Mouse (Mus musculus) hindbrain, embryonic 16.5 days (tissue): ENCODE measurements around the gene Rwdd4a. TPM values are rescaled to one million over a fixed set of nuclear protein-coding genes. Genes with fewer than 3 reads are reported as not detected.

Experiments
- ATAC-seq: fragments of 200-750 bp; cut with Nextera tagmentation; 2 replicates; pipeline ENCODE4 v1.8.0; 2017; ENCODE audit warnings: moderate TSS enrichment, moderate library complexity
- H3K27ac ChIP-seq: fragments of 300-500 bp; sonication (generic); 2 replicates; pipeline ENCODE4 v1.5.1; 2014; ENCODE audit warnings: low read depth, mild to moderate bottlenecking, control low read depth, low read length, moderate library complexity
- H3K27me3 ChIP-seq: fragments of 300-500 bp; sonication (generic); replicated peaks from 2 replicates; pipeline ENCODE4 v1.6.1; 2014; ENCODE audit warnings: low read length; ENCODE audit not compliant: control insufficient read depth, insufficient read depth
- H3K36me3 ChIP-seq: fragments of 300-500 bp; sonication (generic); 2 replicates; pipeline ENCODE4 v1.6.1; 2014; ENCODE audit warnings: mild to moderate bottlenecking, low read length, moderate library complexity, mixed read lengths; ENCODE audit not compliant: control insufficient read depth, insufficient read depth
- H3K4me1 ChIP-seq: fragments of 300-500 bp; sonication (generic); 2 replicates; pipeline ENCODE4 v1.6.1; 2014; ENCODE audit warnings: low read depth, low read length; ENCODE audit not compliant: control insufficient read depth, insufficient read depth
- H3K4me2 ChIP-seq: fragments of 300-500 bp; sonication (generic); 2 replicates; pipeline ENCODE4 v1.6.1; 2014; ENCODE audit warnings: mild to moderate bottlenecking, low read length, control low read depth, moderate library complexity
- H3K4me3 ChIP-seq: fragments of 300-500 bp; sonication (generic); 2 replicates; pipeline ENCODE4 v1.5.1; 2014; ENCODE audit warnings: mild to moderate bottlenecking, low read length, control low read depth, moderate library complexity
- H3K9ac ChIP-seq: fragments of 300-500 bp; sonication (generic); 2 replicates; pipeline ENCODE4 v1.6.1; 2014; ENCODE audit warnings: low read depth, mild to moderate bottlenecking, control low read depth, low read length, moderate library complexity
- H3K9me3 ChIP-seq: fragments of 300-500 bp; sonication (generic); 2 replicates; pipeline ENCODE4 v1.6.1; 2014; ENCODE audit warnings: mild to moderate bottlenecking, low read length, moderate library complexity; ENCODE audit not compliant: control insufficient read depth
- WGBS: fragments of 180-500 bp; shearing (Covaris S2); extraction: QIAGEN DNeasy Blood & Tissue Kit; methylation state at CpG from one replicate; pipeline ENCODE4 v1.1.7; 2014; 5-methylcytosine and 5-hydroxymethylcytosine counted together
- polyA plus RNA-seq: library from polyadenylated mRNA; unstranded; fragments of >200 nt; fragmentation: Nextera tagmentation; extraction: Ambion mirVana; gene quantifications from 2 replicates; pipeline ENCODE4 v1.2.1, GENCODE M21; 2015

Rwdd4a gene
- polyA plus RNA-seq, result 25.9 and 31.6 TPM in 2 replicates

DNA sequence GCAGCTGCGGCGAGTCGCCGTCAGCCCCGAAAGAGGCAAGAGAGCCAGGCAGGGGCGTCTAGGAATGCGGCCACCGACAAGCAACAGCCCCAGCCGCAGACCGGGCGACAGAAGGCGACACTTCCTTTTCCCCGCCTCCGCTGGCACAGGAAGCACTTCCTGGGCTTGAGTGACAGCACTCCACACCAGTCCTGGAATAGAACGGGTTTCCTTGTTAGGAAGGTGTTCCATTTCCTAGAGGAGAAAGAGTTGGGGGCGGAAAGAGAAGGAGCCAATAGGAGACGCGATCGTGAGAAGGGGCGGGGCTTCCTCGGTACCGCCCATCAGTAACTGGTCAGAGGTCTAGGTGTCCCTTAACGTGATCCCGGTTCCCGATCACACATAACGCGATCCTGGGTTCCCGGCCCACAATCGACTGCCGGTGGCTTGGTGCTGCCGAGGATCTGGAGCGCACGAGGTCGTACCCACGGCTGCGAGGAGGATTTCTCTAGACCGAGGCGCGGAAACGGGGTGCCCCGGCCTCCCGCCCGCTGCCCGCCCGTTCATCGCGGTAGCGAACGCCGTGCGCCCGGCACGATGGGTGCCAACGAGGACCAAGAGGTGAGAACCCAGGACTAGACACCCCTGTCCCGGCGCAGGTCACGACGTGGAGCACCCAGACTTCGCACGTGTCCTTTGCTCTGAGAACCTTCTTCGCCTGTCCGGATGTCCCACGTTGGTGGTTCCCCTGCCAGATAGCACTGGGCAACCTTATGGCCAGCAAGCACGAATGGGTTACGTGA is at the start of gene Rwdd4a, which contains the start of gene Trappc11:
Gene Rwdd4a, plus strand, starts transcription at position 321 of the 782 bp plus-strand sequence.
Gene Trappc11, minus strand, starts transcription at position 127 of the 782 bp plus-strand sequence.
- peak within 1 kb of the TSS; percentile 81 for H3K4me2 ChIP-seq
- H3K27me3 ChIP-seq, result no peaks in the 10 kb centered on the region
- peak; percentile 100 for ATAC-seq
- H3K9me3 ChIP-seq, result no peaks in the 10 kb centered on the region
- H3K27ac ChIP-seq, result peak within 1 kb of the TSS; percentile 90
- H3K4me3 ChIP-seq, result peak within 1 kb of the TSS; percentile 91
- H3K4me1 ChIP-seq, result peaks cover 30% of the 10 kb centered on the region
- H3K9ac ChIP-seq, result peak within 1 kb of the TSS; percentile 93
- H3K36me3 ChIP-seq, result peaks cover 9% of the 10 kb centered on the region; the same call in 1 of the 2 replicates
- WGBS, result 0% methylated on average over 63 of the region's 65 CpGs

DNA sequence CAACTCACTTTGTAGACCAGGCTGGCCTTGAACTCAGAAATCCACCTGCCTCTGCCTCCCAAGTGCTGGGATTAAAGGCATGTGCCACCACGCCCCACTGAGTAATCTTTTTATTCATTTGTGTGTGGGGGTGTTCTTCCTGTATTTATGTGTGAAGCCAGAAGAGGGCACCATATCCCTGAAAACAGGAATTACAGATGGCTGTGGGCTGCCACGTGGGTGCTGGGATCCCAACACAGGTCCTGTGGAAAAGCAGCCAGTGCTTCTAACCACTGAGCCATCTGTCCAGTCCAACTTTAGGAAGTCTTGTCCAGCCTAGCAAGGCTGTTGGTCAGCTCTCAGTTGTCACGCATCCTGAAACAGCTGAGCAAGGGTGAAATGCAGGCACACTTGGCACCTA is 46.2 kb upstream of the Rwdd4a start:
- ATAC-seq, result no peak
- 90% methylated on average over 3 of the region's 3 CpGs for WGBS
- Histone ChIP-seq H3K27ac (no peak overlapping the region), H3K4me2 (no peak overlapping the region), H3K4me1 (no peaks in the 10 kb centered on the region), H3K4me3 (no peak overlapping the region), H3K9me3 (peaks cover 2% of the 10 kb centered on the region; the same call in 1 of the 2 replicates), H3K36me3 (peaks cover 19% of the 10 kb centered on the region), H3K27me3 (no peaks in the 10 kb centered on the region), H3K9ac (no peak overlapping the region)

DNA sequence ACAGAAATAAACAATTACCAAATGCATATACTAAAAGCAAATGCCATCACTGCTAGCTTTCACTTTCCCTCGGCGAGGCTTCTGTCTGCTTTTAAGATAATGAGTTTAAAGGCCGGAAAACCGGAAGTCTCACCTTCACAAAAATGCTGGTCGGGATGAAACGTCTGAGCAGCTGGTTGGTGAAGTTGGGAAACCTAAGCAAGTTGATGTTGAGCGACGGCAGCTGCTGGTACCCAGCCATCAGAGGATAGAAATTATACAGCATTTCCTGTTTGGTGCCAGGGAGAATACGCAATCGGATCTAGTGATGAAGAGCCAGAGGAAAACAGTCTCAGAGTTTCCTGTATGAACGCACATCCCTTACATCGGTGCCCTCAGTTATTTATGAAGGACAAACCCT is 40.4 kb upstream of the Rwdd4a start:
- Histone ChIP-seq H3K4me3 (no peak overlapping the region), H3K27me3 (no peaks in the 10 kb centered on the region), H3K4me2 (no peak overlapping the region), H3K27ac (no peak overlapping the region), H3K9ac (no peak overlapping the region), H3K9me3 (no peaks in the 10 kb centered on the region), H3K4me1 (no peaks in the 10 kb centered on the region), H3K36me3 (peaks cover 30% of the 10 kb centered on the region)
- no peak for ATAC-seq
- 95% methylated on average over 12 of the region's 12 CpGs for WGBS

DNA sequence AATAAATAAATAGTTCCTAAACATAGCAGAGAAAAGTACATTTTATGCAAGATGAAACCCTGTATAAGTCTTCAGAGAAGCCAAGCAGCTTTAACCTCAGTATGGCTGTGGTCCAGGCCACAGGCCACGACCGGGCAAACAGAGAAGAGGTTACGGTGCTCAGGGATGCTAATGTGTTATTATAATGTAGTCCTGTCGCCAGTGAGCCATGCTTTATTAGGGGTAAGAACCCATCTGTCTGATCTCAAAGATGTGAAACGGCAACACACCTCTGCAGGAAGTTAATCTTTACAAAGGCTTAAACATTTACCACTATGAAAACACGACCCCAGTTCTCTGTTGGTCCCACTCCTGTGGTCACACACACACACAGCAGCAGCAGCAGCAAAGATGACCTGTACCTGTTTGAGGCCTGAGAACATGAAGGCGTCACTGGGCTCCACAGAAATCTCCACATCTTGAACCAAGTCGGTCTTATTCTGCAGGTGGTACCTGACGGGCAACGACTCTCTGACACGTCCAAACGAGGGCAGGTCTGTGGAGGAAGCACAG is 38.8 kb upstream of the Rwdd4a start:
- no peak for ATAC-seq
- Histone ChIP-seq H3K9ac (no peak overlapping the region), H3K4me2 (no peak overlapping the region), H3K27me3 (no peaks in the 10 kb centered on the region), H3K27ac (no peak overlapping the region), H3K4me1 (no peaks in the 10 kb centered on the region), H3K4me3 (no peak overlapping the region), H3K9me3 (no peaks in the 10 kb centered on the region), H3K36me3 (peaks cover 31% of the 10 kb centered on the region)
- WGBS, result 87% methylated on average over 12 of the region's 12 CpGs

DNA sequence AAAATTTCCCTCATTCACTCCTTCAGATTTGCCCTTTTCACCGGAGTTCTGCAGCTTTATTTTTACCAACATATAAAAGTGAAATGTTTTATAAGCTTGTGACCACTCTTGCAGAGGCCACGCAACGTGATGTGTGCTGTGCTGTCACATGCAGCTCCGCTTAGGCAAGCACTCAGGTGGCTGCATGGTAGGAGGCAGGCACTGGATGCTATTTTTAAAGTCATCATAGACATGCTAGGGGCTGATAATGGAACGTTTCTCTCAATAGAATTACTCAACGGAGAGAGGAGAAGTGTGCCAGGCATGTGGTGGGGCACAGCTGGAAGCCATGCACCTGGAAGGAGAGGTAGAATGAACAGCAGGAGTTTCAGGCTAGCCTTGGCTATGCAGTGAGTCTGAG is 38.0 kb upstream of the Rwdd4a start:
- Histone ChIP-seq H3K9ac (no peak overlapping the region), H3K4me2 (no peak overlapping the region), H3K4me3 (no peak overlapping the region), H3K4me1 (no peaks in the 10 kb centered on the region), H3K27me3 (no peaks in the 10 kb centered on the region), H3K9me3 (no peaks in the 10 kb centered on the region), H3K36me3 (peaks cover 35% of the 10 kb centered on the region), H3K27ac (no peak overlapping the region)
- 87% methylated on average over 6 of the region's 6 CpGs for WGBS
- no peak for ATAC-seq

DNA sequence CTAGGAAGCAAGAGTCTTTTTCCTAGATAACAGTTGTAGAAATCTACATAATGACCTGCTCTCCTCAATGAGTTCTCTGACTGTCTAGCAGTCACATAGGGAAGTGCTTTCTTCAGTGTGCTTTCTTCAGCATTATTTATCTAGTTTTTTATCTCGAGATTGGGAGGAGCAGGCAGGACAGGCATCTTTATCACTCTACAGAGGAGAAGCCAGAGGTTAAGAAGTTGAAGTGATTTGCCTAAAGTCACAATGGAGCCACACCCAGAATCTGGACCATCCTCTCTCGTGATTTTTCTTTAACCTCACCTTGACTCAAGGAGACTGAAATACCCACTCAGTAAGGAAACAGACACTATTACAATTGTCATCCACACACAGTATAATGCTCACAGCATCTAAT is 31.5 kb upstream of the Rwdd4a start:
- no peak overlapping the region for H3K27ac ChIP-seq
- 84% methylated on average over 2 of the region's 2 CpGs for WGBS
- H3K9ac ChIP-seq, result no peak overlapping the region
- H3K4me1 ChIP-seq, result no peaks in the 10 kb centered on the region
- no peak overlapping the region for H3K4me3 ChIP-seq
- no peaks in the 10 kb centered on the region for H3K27me3 ChIP-seq
- no peak overlapping the region for H3K4me2 ChIP-seq
- H3K9me3 ChIP-seq, result no peaks in the 10 kb centered on the region
- ATAC-seq, result no peak
- H3K36me3 ChIP-seq, result peaks cover 38% of the 10 kb centered on the region

DNA sequence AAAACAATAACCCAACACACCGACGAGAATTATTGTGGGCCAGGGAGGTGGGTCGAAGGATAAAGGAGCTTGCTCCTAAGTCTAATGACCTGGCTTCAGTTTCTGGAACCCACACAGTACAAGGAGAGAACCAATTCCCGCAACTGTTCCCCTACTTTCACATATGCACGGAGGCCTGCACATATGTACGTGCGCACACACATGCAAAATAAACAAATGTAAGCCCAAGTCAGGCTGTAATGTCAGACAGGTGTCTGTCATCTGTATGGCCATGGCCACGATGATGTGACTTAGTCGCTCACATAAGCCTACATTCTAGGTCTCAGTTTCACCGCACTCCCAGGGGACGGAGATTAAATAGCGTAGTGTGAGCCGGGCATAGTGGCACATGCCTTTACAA is 30.9 kb upstream of the Rwdd4a start:
- Histone ChIP-seq H3K27me3 (no peaks in the 10 kb centered on the region), H3K9me3 (no peaks in the 10 kb centered on the region), H3K4me1 (no peaks in the 10 kb centered on the region), H3K4me2 (no peak overlapping the region), H3K9ac (no peak overlapping the region), H3K4me3 (no peak overlapping the region), H3K36me3 (peaks cover 39% of the 10 kb centered on the region), H3K27ac (no peak overlapping the region)
- 94% methylated on average over 13 of the region's 13 CpGs for WGBS
- no peak for ATAC-seq

DNA sequence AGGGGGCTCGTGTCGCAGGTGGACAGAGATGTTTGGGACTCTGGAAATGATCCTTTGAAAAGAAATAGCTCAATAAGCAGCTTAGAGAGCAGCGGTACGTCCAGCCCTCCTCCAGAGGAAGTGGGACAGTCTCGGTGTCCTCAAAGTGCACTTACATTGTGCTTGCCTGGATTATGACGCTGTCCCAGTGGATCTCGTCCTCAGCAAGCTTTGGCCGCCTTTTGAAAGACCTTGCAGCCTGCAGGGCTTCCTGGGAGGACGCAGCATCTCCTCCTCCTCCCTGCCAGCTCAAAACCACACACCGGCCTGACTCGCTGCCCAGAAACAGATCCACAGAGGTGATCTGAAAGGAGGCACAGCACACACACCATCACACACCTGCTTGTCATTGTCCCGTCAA is 28.0 kb upstream of the Rwdd4a start:
- no peaks in the 10 kb centered on the region for H3K27me3 ChIP-seq
- H3K4me2 ChIP-seq, result no peak overlapping the region
- H3K9ac ChIP-seq, result no peak overlapping the region
- no peak overlapping the region for H3K27ac ChIP-seq
- H3K9me3 ChIP-seq, result no peaks in the 10 kb centered on the region
- no peaks in the 10 kb centered on the region for H3K4me1 ChIP-seq
- 85% methylated on average over 12 of the region's 12 CpGs for WGBS
- no peak for ATAC-seq
- no peak overlapping the region for H3K4me3 ChIP-seq
- peaks cover 42% of the 10 kb centered on the region for H3K36me3 ChIP-seq

DNA sequence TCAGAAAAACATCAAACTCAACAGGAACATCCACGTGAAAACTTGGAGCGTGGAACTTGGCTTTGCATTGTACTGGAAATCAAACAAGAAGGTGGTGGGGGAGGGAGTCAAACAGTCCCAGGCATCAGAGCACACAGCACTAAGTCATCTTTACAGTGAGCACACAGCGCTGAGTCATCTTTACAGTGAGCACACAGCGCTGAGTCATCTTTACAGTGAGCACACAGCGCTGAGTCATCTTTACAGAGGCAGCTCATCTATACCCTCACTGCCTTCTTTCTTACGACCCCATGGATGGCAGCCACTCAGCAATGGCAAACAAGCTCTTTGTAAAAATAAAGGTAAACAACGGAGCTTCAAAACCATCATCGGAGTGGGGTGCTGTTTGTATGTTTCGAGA is 22.5 kb upstream of the Rwdd4a start:
- Histone ChIP-seq H3K4me1 (no peaks in the 10 kb centered on the region), H3K4me2 (no peak overlapping the region), H3K27ac (no peak overlapping the region), H3K27me3 (no peaks in the 10 kb centered on the region), H3K9me3 (no peaks in the 10 kb centered on the region), H3K4me3 (no peak overlapping the region), H3K36me3 (peaks cover 40% of the 10 kb centered on the region), H3K9ac (no peak overlapping the region)
- no peak for ATAC-seq
- whole genome bisulfite sequencing, result 93% methylated on average over 9 of the region's 9 CpGs
